ENCODE assay signal across 17 mouse cellular contexts in genomic region chr7:44916191-44916590, GRCm38 (mm10). TPM values are rescaled to one million over a fixed set of nuclear protein-coding genes. Genes with fewer than 3 reads are reported as not detected.
"Had no signal": no experiment of that assay in that cellular context is flagged by ENCODE, and none has a peak within 500 bp of the region (broad histone marks: within the 10 kb centered on the region; RNA-seq: fewer than 3 reads in every experiment).

No protein-coding gene starts in this region.

- H3K9me3 ChIP-seq: liver, embryonic 13.5 days had no signal

- H3K27me3 ChIP-seq: liver, embryonic 13.5 days had no signal

- H3K4me3 ChIP-seq: left cerebral cortex, adult 2 months; liver, embryonic 13.5 days had no signal

- H3K9ac ChIP-seq: liver, embryonic 13.5 days had no signal

- H3K4me2 ChIP-seq: liver, embryonic 13.5 days; midbrain, embryonic 11.5 days had no signal

- DNase-seq: kidney, postnatal 14 days; kidney, postnatal 4 days; layer of hippocampus, postnatal 36 days; liver, embryonic 13.5 days; lung, adult 2 months; lung, postnatal 14 days; midbrain, embryonic 14.5 days; thymus, postnatal 36 days had no signal

RNA-seq across cellular contexts. Expression of gene Tsks, which starts 26.8 kb away (rescaled TPM):
- total RNA-seq: liver, adult 2 months; megakaryocyte progenitor cell, adult 5-6 weeks; megakaryocyte-erythroid progenitor cell, adult 5-6 weeks; midbrain, postnatal 0 days had no signal
- polyA plus RNA-seq: lung, adult 2 months; midbrain, embryonic 14.5 days; neural tube, embryonic 11.5 days; small intestine, adult 2 months; spleen, adult 2 months had no signal
